Mouse (Mus musculus) embryonic fibroblast, embryonic 13.5 days (primary cell): Measurements from ENCODE around the gene Haus2.

Source experiments
- CTCF ChIP-seq: IDR thresholded peaks from 2 replicates; pipeline ENCODE4 v1.5.1; 2011; ENCODE audit warnings: mild to moderate bottlenecking, control low read depth, low read length, moderate library complexity, borderline replicate concordance; ENCODE audit not compliant: insufficient read depth
- POLR2A ChIP-seq: IDR thresholded peaks from 2 replicates; pipeline ENCODE4 v1.6.1; 2011; ENCODE audit warnings: low read depth, mild to moderate bottlenecking, control low read depth, low read length, moderate library complexity

DNA sequence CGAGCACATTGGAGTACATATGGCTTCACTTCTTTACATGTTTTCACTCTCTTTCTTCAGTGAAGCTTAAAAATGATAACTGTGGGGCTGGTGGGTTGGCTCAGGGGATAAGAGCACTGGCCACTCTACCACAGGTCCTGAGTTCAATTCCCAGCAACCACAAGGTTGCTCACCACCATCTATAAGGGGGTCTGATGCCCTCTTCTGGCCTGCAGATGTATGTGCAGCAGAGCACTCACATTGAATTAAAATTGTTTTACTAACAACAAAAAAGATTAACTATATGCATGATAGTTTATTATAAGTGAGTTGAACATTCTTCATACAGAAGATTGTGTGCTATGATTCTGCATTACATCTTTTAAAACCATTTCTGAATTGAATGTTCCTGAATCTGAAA, 10.4 kb downstream of the Haus2 start:
- TF ChIP-seq CTCF (no peak), POLR2A (no peak)
